Mouse (Mus musculus) right cerebral cortex, postnatal 4 days (tissue): ENCODE results near the gene Nav2.

ENCODE experiments used
- DNase-seq: peaks from one replicate; pipeline ENCODE4 v3.0.0-alpha.2; 2022

The Nav2 gene

DNA sequence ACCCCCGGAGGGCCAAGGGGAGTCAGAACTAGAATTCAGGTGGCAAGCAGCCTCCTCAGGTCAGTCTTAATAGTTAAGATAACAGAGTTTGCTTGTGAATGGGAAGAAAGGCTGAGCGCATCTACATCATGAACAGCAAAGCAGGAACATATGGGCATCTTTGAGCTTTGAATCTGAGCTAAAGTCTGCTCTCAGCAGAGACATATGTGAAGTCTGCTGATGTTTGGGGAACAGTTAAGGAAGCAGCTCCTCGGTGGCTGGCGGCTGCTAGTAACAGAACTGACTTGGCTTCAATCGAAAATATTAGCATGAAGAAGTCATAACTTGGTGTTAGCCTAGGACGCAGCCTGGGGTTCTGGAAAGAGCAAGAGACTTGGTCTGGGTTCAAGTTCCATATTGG is 102.2 kb downstream of the Nav2 start:
- no peak for DNase-seq

DNA sequence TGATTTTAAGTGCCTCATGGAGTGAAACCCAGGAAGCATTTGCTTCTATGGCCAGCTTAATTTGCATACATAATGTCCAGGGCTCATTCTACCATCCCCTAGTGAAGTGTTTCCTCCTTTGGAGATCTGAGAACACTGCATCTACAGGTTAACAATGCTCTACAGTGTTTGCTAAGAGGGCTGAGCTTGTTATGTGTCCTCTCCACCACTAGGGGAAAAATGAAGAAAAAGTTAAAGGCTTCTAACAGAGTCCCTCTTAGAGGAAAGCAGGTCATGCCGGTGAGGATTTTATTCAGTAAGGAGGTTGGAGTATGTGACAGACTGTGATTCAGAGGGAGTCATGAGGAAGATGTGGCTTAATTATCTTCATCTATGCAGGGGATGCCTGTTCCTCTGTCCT is 103.5 kb downstream of the Nav2 start:
- no peak for DNase-seq

DNA sequence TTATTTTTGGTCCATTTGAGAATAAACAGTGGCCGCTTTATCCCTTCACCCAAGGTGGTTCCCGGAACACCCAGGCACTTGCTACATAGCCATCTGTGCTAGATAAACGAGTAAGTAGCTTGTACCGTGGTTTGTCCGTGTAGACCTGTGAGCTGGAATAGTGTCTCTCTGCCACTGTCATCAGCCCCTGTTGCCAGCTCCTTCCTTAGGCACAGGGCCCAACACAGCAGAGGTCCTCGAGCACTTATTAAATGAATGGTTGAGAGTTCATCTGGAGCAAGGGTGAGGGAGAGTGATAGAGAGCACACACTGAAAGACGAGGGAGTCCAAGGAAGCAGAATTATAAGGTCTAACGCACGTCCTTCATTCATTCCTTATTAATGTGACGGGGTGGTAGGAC is 106.0 kb downstream of the Nav2 start:
- DNase-seq = no peak

DNA sequence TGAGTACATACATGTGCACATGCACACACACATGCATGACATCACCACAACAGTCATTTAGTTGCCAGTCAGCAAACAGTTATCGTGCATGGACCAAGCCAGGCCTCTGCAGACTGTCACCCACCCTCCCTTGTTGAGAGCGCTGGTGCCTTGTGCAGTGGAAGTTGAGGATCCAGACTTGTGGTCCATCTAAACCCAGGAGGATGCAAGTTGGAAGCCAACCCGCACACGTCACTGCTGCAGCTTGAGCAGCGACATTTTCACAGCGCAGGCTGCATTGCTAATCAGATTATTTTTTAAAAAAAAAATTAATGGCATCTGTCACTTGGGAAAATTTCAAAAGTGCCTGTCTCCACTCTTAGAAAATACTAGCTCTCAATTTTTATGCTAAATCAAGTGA is 106.8 kb downstream of the Nav2 start:
- no peak for DNase-seq

DNA sequence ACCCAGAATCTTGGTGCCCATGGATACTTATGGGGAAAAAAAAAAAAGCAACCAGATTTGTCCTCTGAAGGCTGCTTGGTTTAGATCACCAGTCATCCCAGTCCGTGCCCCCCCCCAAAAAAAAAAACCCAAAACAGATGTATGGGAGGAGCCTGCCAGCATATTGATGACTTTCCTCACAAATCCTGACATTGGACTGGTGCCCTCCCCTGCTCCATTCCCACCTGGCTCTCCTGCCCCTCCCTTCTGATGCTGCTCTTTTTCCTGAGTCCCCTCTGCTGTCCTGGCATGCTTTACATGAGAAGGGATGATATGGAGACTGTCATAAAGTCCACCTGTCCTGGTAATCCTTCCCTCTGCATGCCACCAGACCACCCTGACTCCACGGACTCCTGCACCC is 107.6 kb downstream of the Nav2 start:
- DNase-seq = no peak

DNA sequence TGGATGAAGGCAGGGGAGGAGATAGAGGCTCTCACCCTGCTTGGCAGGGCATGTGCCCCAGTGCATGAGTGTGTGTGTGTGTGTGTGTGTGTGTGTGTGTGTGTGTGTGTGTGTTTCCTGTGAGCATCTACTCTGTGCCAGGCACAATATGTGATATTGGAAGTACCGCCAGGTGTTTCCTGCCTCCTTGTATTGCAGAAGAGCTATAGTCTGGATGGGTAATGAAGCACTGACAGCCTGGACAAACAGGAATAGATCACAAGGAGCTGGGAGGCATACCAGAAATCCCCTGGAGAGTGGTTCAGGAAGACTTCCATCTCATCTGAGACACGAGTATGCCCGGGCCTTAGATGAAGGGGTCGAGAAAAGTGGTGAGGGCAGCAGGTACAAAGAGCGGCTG is 109.3 kb downstream of the Nav2 start:
- no peak for DNase-seq

DNA sequence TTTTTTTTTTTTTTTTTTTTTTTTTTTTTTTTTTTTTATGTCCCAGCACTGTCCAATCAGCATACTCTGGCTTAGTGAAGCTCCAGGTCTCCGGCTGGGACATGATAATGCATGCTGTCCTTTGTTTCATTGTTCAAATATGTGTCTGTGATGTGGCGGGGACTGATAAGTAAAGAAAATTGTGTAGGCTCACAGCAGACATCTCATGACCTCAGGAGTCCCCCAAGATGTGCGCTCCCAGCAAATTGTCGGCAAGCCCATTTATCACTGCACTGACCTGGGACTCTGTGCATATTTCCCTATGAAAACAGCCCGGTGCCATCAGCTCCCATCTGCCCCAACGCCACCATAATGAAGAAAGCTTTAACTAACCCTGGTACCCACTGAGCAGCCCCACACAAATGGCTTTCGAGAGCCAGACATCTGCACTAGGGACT is 110.0 kb downstream of the Nav2 start:
- DNase-seq = no peak

DNA sequence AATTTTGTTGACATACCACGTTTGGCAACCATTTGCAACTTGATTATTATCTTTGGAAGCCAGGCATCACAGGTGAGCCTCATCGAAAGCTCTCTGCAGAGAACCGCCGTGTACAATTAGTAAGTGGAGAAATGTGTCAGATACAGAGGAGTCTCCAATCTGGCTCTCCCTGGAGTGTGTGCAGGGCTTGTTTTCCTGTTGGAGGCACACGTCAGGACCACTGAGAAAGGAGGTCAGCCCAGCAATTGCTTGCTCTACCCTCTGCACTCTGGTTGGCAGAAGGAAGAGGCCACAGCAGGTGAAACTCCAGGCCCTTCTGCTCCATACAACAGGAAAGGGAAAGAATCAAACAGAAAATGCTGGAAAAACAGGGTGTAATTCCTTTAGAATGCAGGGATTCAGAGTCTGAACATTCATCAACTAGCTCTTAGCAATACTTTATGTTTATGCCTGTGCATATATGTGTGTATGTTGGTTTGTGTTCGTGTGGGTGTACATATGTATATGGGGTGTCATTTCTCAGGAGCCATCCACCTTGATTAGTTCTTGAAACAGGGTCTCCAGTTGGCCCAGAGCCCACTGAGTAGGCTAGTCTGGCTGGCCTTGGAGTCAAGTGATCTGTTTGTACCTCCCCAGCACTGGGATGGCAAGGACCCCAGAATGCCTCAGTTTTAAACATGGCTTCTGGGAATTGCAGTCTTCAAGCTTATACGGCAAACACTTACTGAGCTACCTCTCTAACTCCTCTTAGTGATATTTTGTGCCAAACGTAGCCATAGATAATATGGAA is 116.7 kb downstream of the Nav2 start:
- DNase-seq = no peak

DNA sequence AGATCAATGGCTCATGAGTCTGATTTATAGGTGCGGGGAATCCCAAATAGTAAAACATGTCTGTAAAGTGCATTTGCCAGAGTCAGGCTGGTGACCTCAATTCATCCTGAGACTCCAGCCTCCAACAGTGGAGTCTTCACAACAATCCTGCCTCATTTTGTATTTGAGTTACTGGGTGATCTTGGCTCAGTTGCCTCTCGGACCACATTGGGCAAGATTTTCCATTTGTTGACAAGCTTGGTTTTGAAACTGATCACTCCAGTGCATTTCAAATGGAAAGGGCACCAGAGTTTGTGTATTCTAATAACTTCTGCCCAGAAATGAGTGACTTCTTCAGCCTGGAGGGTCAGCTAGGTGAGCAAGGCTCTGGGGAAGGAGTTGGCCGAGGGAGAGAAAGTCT is 117.5 kb downstream of the Nav2 start:
- no peak for DNase-seq

DNA sequence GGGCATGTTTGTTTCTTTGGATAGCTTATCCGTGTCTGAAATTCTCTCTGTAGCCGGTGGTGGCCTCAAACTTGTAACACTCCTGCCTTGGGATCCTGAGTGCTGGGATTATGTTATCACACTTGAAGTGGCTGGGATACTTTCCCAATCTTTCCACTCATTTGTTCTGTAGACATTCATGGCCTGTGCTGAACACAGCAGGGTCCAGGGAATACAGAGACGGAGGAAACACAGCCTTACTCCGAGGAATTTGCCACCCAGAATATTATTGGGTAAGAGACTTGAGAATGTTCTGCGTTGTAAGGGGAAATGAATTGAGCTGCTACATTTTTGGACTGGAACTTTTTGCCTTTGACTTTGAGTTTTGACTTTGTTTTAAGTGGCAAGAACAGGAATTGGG is 118.0 kb downstream of the Nav2 start:
- DNase-seq = no peak

DNA sequence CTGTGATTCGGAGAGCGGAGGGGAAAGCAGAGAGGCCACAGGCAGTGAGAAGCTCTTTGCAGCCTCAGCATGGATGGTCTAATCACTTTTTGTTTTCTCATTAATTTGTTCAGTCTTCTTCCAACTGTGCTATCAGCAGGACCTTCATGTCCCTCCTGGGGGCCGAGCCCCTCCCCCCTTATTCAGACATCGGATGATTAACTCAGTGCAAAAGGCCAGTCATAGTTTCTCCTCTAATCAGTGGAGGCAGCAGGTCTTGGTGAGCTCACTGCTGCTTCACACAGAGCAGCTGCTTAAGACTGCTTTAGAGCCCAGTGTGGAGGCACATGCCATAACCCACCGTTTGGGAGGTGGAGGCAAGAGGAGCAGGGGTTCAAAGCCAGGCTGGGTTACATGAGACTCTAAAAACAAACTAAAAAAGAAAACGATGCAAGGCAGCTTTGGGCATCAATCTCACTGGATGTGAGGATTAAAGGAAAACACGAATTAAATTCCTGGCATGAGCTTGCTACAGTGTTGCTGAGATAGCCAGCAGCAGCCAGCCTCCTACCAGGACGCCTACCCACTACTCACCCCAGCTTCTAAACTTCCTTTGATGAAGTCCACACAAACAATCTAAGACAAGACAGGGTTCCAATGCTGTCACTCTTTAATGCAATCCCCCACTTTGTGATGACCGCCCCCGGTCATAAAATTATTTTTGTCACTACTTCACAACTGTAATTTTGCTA is 120.9 kb downstream of the Nav2 start:
- DNase-seq = no peak

DNA sequence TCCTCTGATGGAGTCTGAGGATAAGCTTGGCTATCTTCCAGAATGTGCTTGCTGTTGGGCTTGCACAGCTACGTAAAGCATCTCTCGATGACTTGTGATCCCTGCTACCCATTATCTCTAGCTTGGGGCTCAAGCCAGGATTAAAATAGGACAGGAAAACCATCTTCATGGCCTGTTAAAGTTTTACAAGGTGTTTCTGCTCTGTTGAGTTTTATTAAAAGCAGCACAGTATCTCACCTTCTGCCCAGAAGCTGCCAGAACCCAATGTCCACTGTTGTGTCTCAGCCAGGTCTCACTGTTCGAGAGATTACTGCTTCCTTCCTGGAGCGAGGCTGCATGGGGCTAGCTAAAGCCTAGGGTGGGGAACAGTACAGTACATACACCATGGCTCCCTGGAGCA is 123.7 kb downstream of the Nav2 start:
- DNase-seq = no peak

DNA sequence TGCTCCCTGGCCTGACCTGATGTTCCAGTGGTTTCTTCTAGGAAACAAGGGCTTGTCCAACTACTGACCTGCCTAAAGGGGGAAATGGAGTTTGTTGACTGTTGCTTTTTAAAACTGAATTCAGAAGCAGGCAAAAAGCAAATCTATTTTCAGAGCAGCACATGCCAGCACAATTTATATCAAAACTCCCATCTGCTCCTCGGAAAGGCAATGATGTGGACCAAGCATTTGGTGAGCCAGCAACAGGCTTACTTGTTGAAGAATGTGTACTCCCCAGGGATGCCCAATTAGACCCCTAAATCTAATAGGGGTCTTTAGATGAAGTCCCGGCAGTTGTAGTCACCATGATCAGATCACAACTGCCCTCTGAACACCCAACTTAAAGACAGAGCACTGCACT is 125.7 kb downstream of the Nav2 start:
- no peak for DNase-seq

DNA sequence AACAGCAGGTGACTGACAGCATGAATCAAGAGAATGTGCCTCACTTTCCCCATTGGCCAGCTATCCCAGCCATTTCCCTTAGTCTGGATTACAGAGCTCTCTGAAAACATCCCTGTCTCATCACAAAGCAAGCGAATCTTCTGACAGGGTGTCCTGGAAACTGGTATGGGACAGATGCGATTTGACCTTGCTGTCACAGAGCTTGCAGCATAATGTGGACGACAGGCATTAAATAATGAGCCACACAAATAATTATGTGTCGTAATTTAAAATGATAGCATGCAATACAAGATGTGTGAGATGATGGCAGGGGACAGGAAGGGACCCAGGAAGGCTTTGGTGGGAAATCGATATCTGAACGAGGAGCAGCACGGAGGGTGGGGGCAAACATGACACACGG is 131.6 kb downstream of the Nav2 start:
- DNase-seq = no peak

DNA sequence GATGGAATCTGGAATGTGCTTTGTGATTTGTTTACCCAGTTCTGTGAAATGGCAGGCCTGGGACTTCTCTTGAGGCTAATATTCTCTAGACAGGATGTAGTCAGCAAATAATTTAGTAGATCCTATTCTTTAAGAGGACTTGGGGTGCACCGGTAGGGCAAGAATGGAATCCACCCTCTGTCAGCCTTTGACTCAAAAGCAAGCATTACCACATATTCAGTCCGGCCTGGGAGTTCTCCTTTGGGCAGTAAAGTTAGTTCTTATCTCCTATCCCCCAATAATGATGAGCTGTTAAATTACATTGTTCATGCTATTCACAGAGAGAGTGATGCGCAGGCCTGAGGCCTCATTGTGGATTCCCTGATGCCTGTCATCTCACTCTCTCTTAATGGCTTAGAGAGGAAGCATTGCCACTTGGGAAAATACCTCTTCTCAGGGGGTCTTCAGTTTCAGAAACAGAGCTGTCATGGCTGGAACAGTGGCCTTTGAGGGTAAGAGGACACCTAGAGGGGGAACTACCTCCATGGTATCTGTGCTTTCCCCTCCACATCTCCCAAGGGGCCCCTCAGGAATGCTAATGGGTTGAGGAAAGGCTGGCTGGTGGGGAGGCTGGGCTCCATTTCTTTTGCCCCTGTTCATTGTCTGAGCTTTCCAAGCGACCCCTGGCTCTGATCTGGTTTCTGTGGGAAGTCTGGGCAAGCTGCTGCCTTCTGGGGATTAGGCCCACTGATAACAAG is 133.0 kb downstream of the Nav2 start:
- no peak for DNase-seq

DNA sequence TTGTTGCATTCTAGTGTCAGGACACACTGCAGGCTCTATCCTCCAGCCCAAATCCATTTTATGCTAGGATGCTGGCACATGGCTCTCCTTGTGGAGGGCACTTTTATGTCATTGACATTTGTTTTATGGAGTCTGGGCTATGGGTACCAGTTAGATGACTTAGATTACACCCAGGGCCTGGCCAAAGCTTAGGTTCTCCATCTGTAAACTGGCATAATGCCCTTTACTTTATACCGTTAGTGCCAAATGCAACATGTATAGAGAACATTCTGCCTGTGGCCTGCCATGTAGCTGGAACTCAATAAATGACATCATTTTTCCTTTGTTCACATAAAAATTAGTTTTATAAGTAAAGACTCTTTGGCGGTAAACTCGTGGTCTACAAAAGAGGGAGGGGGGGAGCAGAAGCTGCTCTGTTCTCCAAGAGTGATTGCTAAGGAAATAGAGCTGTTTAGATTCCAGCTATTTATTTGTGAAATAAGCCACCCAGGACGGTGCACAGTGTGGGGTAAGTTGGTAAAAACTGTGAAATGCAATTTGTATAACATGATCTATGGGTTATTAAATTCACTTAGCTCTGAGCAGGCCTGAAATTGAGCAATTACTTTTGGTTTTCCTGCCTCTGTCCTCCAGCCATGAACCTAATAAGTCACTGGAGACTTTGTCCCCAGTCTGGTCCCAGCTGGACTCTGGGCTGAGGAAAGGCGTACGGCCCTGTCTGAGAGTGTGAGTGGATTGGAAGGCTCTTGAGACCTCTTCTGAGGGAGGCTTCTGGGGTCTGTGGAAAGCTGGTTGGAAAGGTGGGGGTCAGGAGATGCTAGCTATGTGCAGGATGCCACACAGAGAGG is 137.2 kb downstream of the Nav2 start:
- no peak for DNase-seq

DNA sequence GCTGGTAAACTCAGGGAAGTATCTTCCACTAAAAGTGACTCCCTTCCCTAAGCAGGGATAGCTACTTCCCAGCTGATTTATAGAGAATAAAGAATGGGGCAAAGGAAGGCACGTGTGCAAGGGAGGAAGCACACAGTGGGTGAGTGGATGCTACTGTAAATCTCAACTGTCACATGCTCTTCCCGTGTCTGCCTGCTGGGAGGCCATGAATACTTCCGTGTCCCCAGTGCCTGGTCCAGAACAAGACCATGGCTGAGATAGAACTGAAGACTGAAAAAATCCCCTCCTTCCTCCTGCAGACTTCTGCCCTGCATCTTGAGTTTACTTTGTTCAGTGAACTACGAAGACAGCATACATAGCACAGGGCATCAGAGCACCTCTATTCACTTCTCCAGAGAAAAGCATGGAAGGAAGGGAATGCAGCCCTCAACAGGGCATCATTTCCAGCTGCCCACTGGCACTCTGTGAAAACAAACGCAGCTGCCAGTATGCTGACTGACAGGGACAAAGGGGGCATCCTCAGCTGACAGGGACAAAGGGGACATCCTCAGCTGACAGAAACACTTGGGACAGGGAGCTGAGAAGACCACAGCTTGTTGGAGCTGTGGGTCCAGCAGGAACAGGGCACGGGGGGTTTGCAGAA is 138.0 kb downstream of the Nav2 start:
- DNase-seq = no peak

DNA sequence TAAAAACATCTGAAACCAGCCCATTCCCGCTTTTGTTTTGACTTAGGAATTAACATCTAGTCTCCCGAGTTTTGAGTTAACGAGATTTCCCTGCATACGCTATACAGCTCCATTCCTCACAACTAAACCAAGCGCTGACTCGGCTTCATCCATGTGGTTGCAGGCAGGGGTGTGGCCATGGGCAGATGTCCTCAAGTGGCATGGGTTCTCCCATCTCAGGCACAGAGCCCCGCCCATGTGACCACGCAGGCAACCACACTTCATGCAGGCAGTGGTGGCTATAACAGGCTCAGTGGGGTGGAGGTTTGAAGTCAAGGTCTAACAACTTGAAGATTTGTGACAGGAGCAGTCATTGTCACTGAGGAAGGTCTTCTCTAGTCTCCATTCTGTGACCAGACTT is 138.8 kb downstream of the Nav2 start:
- no peak for DNase-seq

DNA sequence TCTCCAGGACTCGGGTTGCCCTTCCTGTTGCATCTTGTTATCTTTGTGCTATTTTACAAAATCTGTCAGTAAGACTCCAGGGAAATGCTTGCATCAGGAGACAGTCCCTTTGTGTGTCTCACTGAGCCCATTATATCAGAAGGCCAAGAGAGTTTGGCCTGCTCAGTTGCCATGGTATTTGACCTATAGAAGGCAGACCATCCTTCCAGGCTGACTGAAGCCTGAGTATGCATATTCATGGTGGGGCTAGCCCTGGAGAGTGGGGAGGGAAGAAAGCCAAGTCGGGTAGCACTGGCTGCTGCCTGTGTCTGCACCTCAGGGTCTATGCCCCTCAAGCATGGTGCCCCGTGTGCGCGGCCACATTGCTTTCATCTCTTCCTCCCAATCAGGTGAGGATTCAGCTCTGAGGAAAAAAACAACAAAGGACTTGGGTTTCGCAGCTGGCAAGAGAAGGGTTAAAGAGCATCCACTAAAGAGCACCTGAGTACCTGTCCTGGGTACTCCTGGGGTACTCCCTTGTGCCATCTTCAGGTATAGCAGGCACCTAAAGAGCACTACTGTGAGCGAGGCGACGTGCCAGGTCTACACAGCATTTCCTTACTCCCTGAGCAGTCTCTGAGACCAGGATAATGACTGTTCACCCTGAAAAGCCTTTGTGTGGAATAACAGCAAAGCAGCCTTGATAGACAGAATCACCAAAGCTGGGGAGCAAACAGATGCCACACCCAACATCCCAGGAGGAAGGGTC is 144.5 kb downstream of the Nav2 start:
- no peak for DNase-seq

DNA sequence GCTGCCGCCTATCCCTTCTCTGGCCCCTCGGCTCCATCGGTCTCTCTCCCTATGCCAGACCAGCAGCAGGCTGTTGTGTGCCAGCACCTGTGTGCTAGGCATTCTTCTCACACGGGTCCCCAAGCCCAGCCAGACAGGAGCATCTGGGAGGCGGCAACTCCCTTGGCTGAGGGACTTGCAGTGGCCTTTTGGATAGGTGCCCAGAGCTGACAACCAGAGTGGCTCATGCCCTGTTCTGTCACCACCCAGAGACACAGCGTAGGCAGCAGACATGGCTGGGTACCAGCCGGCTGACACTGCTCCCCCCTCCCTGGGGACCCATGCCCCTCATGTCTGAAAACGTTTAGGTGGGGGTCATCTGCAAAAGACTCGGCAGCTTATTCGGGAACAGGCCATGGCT is 146.8 kb downstream of the Nav2 start:
- no peak for DNase-seq

DNA sequence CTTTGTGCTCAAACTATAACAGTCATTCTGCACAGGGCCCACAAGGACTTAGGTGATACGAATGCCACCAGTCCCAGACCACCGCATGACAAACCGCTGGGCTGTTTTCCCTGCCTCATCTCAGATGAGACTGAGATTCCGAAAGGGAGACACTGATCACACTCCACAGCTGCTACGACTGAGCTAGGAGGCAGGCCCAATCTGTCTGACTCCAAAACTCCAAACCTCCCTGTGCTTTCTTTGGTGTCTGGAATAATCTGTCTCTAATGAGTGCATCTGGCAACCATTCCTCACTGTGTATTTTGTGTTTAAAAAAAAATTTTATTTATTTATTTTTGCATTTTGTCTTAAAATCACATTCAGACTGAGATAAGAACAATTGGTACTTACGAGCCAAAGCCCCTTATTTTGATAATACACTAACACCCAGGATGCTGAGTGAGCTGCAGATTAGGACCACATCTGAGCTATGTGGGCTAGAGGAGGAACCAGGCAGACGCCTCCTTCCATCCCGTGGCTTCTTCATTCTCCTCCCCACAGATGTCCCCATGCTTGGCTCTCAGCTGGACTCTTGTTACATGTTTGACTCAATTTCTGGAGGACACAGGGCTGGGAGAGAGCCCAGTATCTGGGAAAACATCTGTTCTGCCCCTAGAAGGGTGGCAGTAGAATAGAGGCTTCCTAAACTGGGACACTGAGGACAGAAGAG is 149.9 kb downstream of the Nav2 start:
- DNase-seq = no peak
